Mouse (Mus musculus): ENCODE results near the gene AW549877. TPM values are rescaled to one million over a fixed set of nuclear protein-coding genes. Genes with fewer than 3 reads are reported as not detected.

Gene AW549877
- polyA plus RNA-seq, 1 experiment from 2014 or later = 65.5 TPM

DNA sequence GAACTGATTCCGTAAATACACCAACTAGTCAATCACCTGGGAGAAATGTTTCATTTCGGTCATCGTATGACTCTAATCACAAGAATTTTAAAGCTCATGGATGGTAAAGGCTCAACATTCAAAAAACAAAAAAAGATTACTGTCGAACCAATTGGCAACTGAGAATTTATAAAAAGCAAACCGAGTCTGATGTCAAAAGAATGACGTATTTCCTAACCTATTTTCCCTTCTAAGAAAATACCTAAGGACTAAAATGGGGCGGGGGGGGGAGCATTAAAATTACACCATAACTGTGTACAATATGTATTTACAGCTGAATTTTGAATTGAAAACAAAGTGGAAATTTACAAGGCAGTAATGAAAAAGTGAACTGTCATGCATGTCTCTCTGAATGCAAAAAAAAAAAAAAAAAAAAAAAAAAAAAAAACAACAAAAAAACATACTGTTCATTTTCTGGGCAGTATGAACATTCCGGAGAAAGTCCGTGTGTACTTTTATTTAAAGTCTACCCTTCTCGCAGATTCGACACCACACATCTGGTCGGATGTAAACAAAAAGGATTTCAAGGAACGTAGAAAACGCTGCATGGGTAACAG is 594 bp downstream of the AW549877 start:
- ATAC-seq (ENCODE audit: low FRiP score) (no peak), DNase-seq (ENCODE audit: low spot score, missing footprints) (no peak)
- Histone ChIP-seq H3K4me2 (peak overlapping the region; percentile 47), H3K9ac (ENCODE audit: low read length) (peak overlapping the region; percentile 82), H3K36me3 (ENCODE audit: control insufficient read depth, insufficient read depth, low read length) (peaks cover 5% of the 10 kb centered on the region), H3K4me1 (ENCODE audit: control insufficient read depth, insufficient read depth, low read length) (peaks cover 4% of the 10 kb centered on the region), H3K4me3 (ENCODE audit: low read depth, low read length) (peak overlapping the region; percentile 59), H3K27me3 (ENCODE audit: control insufficient read depth, insufficient read depth, low read length) (no peaks in the 10 kb centered on the region), H3K27ac (ENCODE audit: low read depth, low read length) (peak overlapping the region; percentile 76), H3K9me3 (ENCODE audit: control insufficient read depth, low read length) (no peaks in the 10 kb centered on the region)
- 30% methylated on average over 14 of the region's 14 CpGs for WGBS

- H3K4me2 ChIP-seq = no peak overlapping the region
- WGBS = 65% methylated on average over 2 of the region's 2 CpGs
- H3K9ac ChIP-seq (ENCODE audit: low read length) = no peak overlapping the region
- peaks cover 10% of the 10 kb centered on the region for H3K36me3 ChIP-seq (ENCODE audit: control insufficient read depth, insufficient read depth, low read length)
- no peaks in the 10 kb centered on the region for H3K27me3 ChIP-seq (ENCODE audit: control insufficient read depth, insufficient read depth, low read length)
- ATAC-seq (ENCODE audit: low FRiP score) (no peak), DNase-seq (ENCODE audit: low spot score, missing footprints) (peak; percentile 82)
- no peak overlapping the region for H3K4me3 ChIP-seq (ENCODE audit: low read depth, low read length)
- no peaks in the 10 kb centered on the region for H3K9me3 ChIP-seq (ENCODE audit: control insufficient read depth, low read length)
- H3K27ac ChIP-seq (ENCODE audit: low read depth, low read length) = no peak overlapping the region
- H3K4me1 ChIP-seq (ENCODE audit: control insufficient read depth, insufficient read depth, low read length) = no peaks in the 10 kb centered on the region
Observed at GRCm38 (mm10) chr15:3987981-3988380, 7.6 kb downstream of the AW549877 start.

GRCm38 (mm10) chr15:3984876-3985275 is 10.7 kb downstream of the AW549877 start:
- no peaks in the 10 kb centered on the region for H3K27me3 ChIP-seq (ENCODE audit: control insufficient read depth, insufficient read depth, low read length)
- no peak overlapping the region for H3K4me3 ChIP-seq (ENCODE audit: low read depth, low read length)
- H3K9ac ChIP-seq (ENCODE audit: low read length) = no peak overlapping the region
- WGBS = 86% methylated on average over 2 of the region's 2 CpGs
- no peaks in the 10 kb centered on the region for H3K9me3 ChIP-seq (ENCODE audit: control insufficient read depth, low read length)
- DNase-seq (ENCODE audit: low spot score, missing footprints) (no peak), ATAC-seq (ENCODE audit: low FRiP score) (no peak)
- H3K4me1 ChIP-seq (ENCODE audit: control insufficient read depth, insufficient read depth, low read length) = no peaks in the 10 kb centered on the region
- H3K36me3 ChIP-seq (ENCODE audit: control insufficient read depth, insufficient read depth, low read length) = peaks cover 5% of the 10 kb centered on the region; the same call in 1 of the 2 replicates
- H3K4me2 ChIP-seq = no peak overlapping the region
- no peak overlapping the region for H3K27ac ChIP-seq (ENCODE audit: low read depth, low read length)

GRCm38 (mm10) chr15:3982732-3983131 is 12.8 kb downstream of the AW549877 start:
- Histone ChIP-seq H3K36me3 (ENCODE audit: control insufficient read depth, insufficient read depth, low read length) (no peaks in the 10 kb centered on the region), H3K4me2 (no peak overlapping the region), H3K27ac (ENCODE audit: low read depth, low read length) (no peak overlapping the region), H3K9ac (ENCODE audit: low read length) (no peak overlapping the region), H3K9me3 (ENCODE audit: control insufficient read depth, low read length) (no peaks in the 10 kb centered on the region), H3K27me3 (ENCODE audit: control insufficient read depth, insufficient read depth, low read length) (no peaks in the 10 kb centered on the region), H3K4me3 (ENCODE audit: low read depth, low read length) (no peak overlapping the region), H3K4me1 (ENCODE audit: control insufficient read depth, insufficient read depth, low read length) (0 out of 2 replicates have a peak, but pooled peaks cover 2% of the 10 kb centered on the region)
- ATAC-seq (ENCODE audit: low FRiP score) (no peak), DNase-seq (ENCODE audit: low spot score, missing footprints) (no peak)
- WGBS = 96% methylated on average over 5 of the region's 5 CpGs

- 89% methylated on average over 3 of the region's 3 CpGs for WGBS
- no peak overlapping the region for H3K4me3 ChIP-seq (ENCODE audit: low read depth, low read length)
- no peak for DNase-seq (ENCODE audit: low spot score, missing footprints)
Observed at GRCm38 (mm10) chr15:3979871-3980270, 15.7 kb downstream of the AW549877 start.

DNA sequence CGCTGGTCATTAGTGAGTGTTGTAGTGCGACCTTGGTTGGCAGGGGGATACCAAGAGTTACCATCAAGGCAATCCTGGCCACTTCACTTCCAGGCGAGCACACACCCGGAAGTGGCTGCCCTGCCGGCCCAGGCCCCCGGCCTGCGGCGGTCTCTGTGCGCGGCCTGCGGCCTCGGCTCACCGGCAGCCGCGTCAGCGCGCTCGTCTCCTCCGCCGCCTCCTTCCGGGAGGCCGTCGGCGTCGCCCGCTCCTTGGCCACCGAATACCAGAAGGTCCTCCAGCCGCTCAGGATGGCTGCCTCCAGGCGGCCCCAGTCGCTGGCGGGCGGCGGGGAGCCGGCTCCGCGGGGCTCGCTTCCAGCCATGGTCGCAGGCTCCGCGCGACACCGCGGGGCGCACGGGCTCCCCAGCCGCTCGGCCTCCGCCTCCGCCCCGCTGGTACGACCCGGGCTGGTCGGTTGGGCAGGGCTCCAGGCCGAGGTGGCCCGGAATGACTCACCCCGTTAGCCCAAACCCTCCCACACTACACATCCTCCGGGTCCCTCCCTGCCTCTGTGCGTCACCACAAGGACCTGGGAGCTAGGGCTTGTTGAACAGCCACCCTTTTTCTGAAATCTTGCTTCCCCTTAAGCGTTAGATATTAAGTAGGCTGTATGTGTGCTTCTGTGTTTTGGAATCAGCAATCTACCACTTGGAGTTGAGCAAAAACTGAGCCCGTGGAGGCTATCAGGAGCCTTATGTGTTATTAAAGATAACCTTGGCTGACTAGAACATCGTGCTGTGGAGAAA is 16.3 kb downstream of the AW549877 start, which contains the start of gene Fbxo4:
Fbxo4 (minus strand) TSS at position 513 of the 788 bp plus-strand sequence.
- Histone ChIP-seq H3K27me3 (ENCODE audit: control insufficient read depth, insufficient read depth, low read length) (no peaks in the 10 kb centered on the region), H3K4me2 (peak within 1 kb of the TSS; percentile 66), H3K36me3 (ENCODE audit: control insufficient read depth, insufficient read depth, low read length) (no peaks in the 10 kb centered on the region), H3K4me1 (ENCODE audit: control insufficient read depth, insufficient read depth, low read length) (0 out of 2 replicates have a peak, but pooled peaks cover 2% of the 10 kb centered on the region), H3K4me3 (ENCODE audit: low read depth, low read length) (peak within 1 kb of the TSS; percentile 61), H3K9me3 (ENCODE audit: control insufficient read depth, low read length) (no peaks in the 10 kb centered on the region), H3K27ac (ENCODE audit: low read depth, low read length) (peak within 1 kb of the TSS; percentile 89), H3K9ac (ENCODE audit: low read length) (peak within 1 kb of the TSS; percentile 95)
- 2% methylated on average over 61 of the region's 61 CpGs for WGBS
- DNase-seq (ENCODE audit: low spot score, missing footprints) = peak; percentile 95
- peak; percentile 97 for ATAC-seq (ENCODE audit: low FRiP score)

More at GRCm38 (mm10) chr15:3979871-3980270, 15.7 kb downstream of the AW549877 start:
- H3K27ac ChIP-seq (ENCODE audit: low read depth, low read length) = peak overlapping the region; percentile 89; the same call in 1 of the 2 replicates
- H3K27me3 ChIP-seq (ENCODE audit: control insufficient read depth, insufficient read depth, low read length) = no peaks in the 10 kb centered on the region
- 0 out of 2 replicates have a peak, but pooled peaks cover 2% of the 10 kb centered on the region for H3K4me1 ChIP-seq (ENCODE audit: control insufficient read depth, insufficient read depth, low read length)
- peak overlapping the region; percentile 95 for H3K9ac ChIP-seq (ENCODE audit: low read length)
- no peaks in the 10 kb centered on the region for H3K36me3 ChIP-seq (ENCODE audit: control insufficient read depth, insufficient read depth, low read length)
- H3K9me3 ChIP-seq (ENCODE audit: control insufficient read depth, low read length) = no peaks in the 10 kb centered on the region
- no peak for ATAC-seq (ENCODE audit: low FRiP score)
- H3K4me2 ChIP-seq = peak overlapping the region; percentile 66

GRCm38 (mm10) chr15:3978279-3978678 is 17.3 kb downstream of the AW549877 start:
- Histone ChIP-seq H3K36me3 (ENCODE audit: control insufficient read depth, insufficient read depth, low read length) (no peaks in the 10 kb centered on the region), H3K9me3 (ENCODE audit: control insufficient read depth, low read length) (no peaks in the 10 kb centered on the region), H3K4me3 (ENCODE audit: low read depth, low read length) (no peak overlapping the region), H3K9ac (ENCODE audit: low read length) (no peak overlapping the region), H3K4me2 (no peak overlapping the region), H3K4me1 (ENCODE audit: control insufficient read depth, insufficient read depth, low read length) (0 out of 2 replicates have a peak, but pooled peaks cover 2% of the 10 kb centered on the region), H3K27ac (ENCODE audit: low read depth, low read length) (no peak overlapping the region), H3K27me3 (ENCODE audit: control insufficient read depth, insufficient read depth, low read length) (no peaks in the 10 kb centered on the region)
- peak; percentile 12; the same call in 1 of the 2 replicates for ATAC-seq (ENCODE audit: low FRiP score)
- 86% methylated on average over 2 of the region's 2 CpGs for WGBS
- no peak for DNase-seq (ENCODE audit: low spot score, missing footprints)

- Histone ChIP-seq H3K27ac (ENCODE audit: low read depth, low read length) (no peak overlapping the region), H3K9me3 (ENCODE audit: control insufficient read depth, low read length) (no peaks in the 10 kb centered on the region), H3K4me2 (no peak overlapping the region), H3K4me3 (ENCODE audit: low read depth, low read length) (no peak overlapping the region), H3K9ac (ENCODE audit: low read length) (no peak overlapping the region), H3K4me1 (ENCODE audit: control insufficient read depth, insufficient read depth, low read length) (no peaks in the 10 kb centered on the region), H3K36me3 (ENCODE audit: control insufficient read depth, insufficient read depth, low read length) (no peaks in the 10 kb centered on the region), H3K27me3 (ENCODE audit: control insufficient read depth, insufficient read depth, low read length) (no peaks in the 10 kb centered on the region)
- ATAC-seq (ENCODE audit: low FRiP score) (no peak), DNase-seq (ENCODE audit: low spot score, missing footprints) (no peak)
- 90% methylated on average over 3 of the region's 3 CpGs for WGBS
Observed at GRCm38 (mm10) chr15:3973300-3973699, 22.2 kb downstream of the AW549877 start.

DNA sequence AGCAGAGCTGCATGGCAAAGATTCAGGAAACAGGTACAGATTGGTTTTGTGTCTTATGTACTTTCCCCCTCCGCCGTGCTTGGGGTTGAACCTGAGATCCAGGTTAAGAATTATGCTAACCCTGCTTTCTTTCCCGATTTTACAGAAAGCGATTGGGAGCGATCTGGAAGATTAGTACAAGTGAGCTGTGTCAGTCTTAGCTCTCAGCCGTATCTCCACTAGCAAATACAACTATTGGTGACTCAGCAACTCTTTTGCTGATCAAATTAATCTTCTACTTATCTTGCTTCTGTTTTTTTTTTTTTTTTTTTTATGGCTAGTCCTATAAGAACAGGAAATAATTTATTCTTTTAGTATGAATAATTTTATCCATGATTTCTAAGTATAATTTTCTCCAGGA is 25.4 kb downstream of the AW549877 start:
- Histone ChIP-seq H3K9me3 (ENCODE audit: control insufficient read depth, low read length) (no peaks in the 10 kb centered on the region), H3K4me3 (ENCODE audit: low read depth, low read length) (no peak overlapping the region), H3K4me2 (no peak overlapping the region), H3K36me3 (ENCODE audit: control insufficient read depth, insufficient read depth, low read length) (no peaks in the 10 kb centered on the region), H3K4me1 (ENCODE audit: control insufficient read depth, insufficient read depth, low read length) (no peaks in the 10 kb centered on the region), H3K27me3 (ENCODE audit: control insufficient read depth, insufficient read depth, low read length) (no peaks in the 10 kb centered on the region), H3K9ac (ENCODE audit: low read length) (no peak overlapping the region), H3K27ac (ENCODE audit: low read depth, low read length) (no peak overlapping the region)
- ATAC-seq (ENCODE audit: low FRiP score) (no peak), DNase-seq (ENCODE audit: low spot score, missing footprints) (no peak)
- WGBS = 95% methylated on average over 6 of the region's 6 CpGs

All from midbrain, embryonic 11.5 days (tissue).